Mouse (Mus musculus) NIH3T3 (cell line): ENCODE results near the gene Phldb2.

Experiments used
- DNase-seq: peaks from one replicate; pipeline ENCODE4 v3.0.0-alpha.2; 2012; ENCODE audit warnings: low read depth

Gene Phldb2

GRCm38 (mm10) chr16:45946335-45946734 is 7.1 kb downstream of the Phldb2 start:
- no peak for DNase-seq

- peak; percentile 68 for DNase-seq
These were observed 7.7 kb downstream of the Phldb2 start for GRCm38 (mm10) chr16:45945649-45946048.

- no peak for DNase-seq
These were observed 8.2 kb downstream of the Phldb2 start for GRCm38 (mm10) chr16:45945174-45945631.

- peak; percentile 59 for DNase-seq
These were observed 11.1 kb downstream of the Phldb2 start for GRCm38 (mm10) chr16:45942169-45942891.

- DNase-seq: no peak
These were observed 12.7 kb downstream of the Phldb2 start for GRCm38 (mm10) chr16:45940701-45941100.

GRCm38 (mm10) chr16:45939436-45939835 is 14.0 kb downstream of the Phldb2 start:
- no peak for DNase-seq

- peak; percentile 55 for DNase-seq
These were observed 16.0 kb downstream of the Phldb2 start for GRCm38 (mm10) chr16:45937381-45937780.

GRCm38 (mm10) chr16:45936521-45936920 is 16.9 kb downstream of the Phldb2 start:
- no peak for DNase-seq

GRCm38 (mm10) chr16:45935956-45936483 is 17.4 kb downstream of the Phldb2 start:
- no peak for DNase-seq

GRCm38 (mm10) chr16:45934721-45935407 is 18.5 kb downstream of the Phldb2 start:
- peak; percentile 28 for DNase-seq

- peak; percentile 62 for DNase-seq
These were observed 23.1 kb downstream of the Phldb2 start for GRCm38 (mm10) chr16:45930308-45930707.

- DNase-seq: no peak
These were observed 25.3 kb downstream of the Phldb2 start for GRCm38 (mm10) chr16:45928090-45928489.

GRCm38 (mm10) chr16:45927601-45928000 is 25.8 kb downstream of the Phldb2 start:
- DNase-seq: peak; percentile 58

- no peak for DNase-seq
These were observed 26.5 kb downstream of the Phldb2 start for GRCm38 (mm10) chr16:45926875-45927274.

- DNase-seq: peak; percentile 74
These were observed 29.5 kb downstream of the Phldb2 start for GRCm38 (mm10) chr16:45923731-45924424.

- DNase-seq: peak; percentile 49
These were observed 30.7 kb downstream of the Phldb2 start for GRCm38 (mm10) chr16:45922546-45923229.

- DNase-seq: no peak
These were observed 33.8 kb downstream of the Phldb2 start for GRCm38 (mm10) chr16:45919572-45919971.

- no peak for DNase-seq
These were observed 49.8 kb downstream of the Phldb2 start for GRCm38 (mm10) chr16:45903595-45903994.

- DNase-seq: no peak
These were observed 54.9 kb downstream of the Phldb2 start for GRCm38 (mm10) chr16:45898459-45898858.

GRCm38 (mm10) chr16:45896587-45896986 is 56.8 kb downstream of the Phldb2 start:
- DNase-seq: no peak

- DNase-seq: no peak
These were observed 58.4 kb downstream of the Phldb2 start for GRCm38 (mm10) chr16:45894998-45895397.

- DNase-seq: no peak
These were observed 59.6 kb downstream of the Phldb2 start for GRCm38 (mm10) chr16:45893796-45894195.
